Mouse (Mus musculus) gastrocnemius, postnatal 36 days (tissue): ENCODE results near the gene Fam162a. TPM values are rescaled to one million over a fixed set of nuclear protein-coding genes. Genes with fewer than 3 reads are reported as not detected.

Experiments used
- total RNA-seq, 2 experiments: library from RNA; stranded (reverse); gene quantifications; 2 replicates each; pipeline ENCODE4 v1.2.3; 2021

Gene Fam162a
- total RNA-seq, 2 experiments from 2014 or later, result 108 to 113 TPM

Other genes with a start within 250 kb of the Fam162a start
- gene Parp14, start 200.1 kb downstream of the Fam162a start, total RNA-seq, result 1 to 10 TPM; 2.8 to 4.0 TPM
- gene Parp9, start 133.1 kb downstream of the Fam162a start, total RNA-seq, result 1 to 10 TPM; 4.3 to 4.7 TPM
- 1 to 10 TPM; 3.6 to 4.6 TPM for gene Dtx3l, start 132.4 kb downstream of the Fam162a start, total RNA-seq
- gene Kpna1, start 92.8 kb downstream of the Fam162a start, total RNA-seq, result 100 to 1,000 TPM; 156 to 177 TPM
- 1 to 10 TPM; 1.2 to 1.8 TPM for gene Wdr5b, start 30.4 kb downstream of the Fam162a start, total RNA-seq
- gene Ccdc58, start 91 bp upstream of the Fam162a start, total RNA-seq, result 10 to 100 TPM; 25.5 to 28.4 TPM
- not detected for gene Csta1, start 59.6 kb upstream of the Fam162a start, total RNA-seq
- gene Stfa2l1, start 85.2 kb upstream of the Fam162a start, total RNA-seq, result not detected
- not detected for gene Gm5483, start 112.6 kb upstream of the Fam162a start, total RNA-seq
- not detected for gene Gm5416, start 138.8 kb upstream of the Fam162a start, total RNA-seq
- not detected for gene 2010005H15Rik, start 149.9 kb upstream of the Fam162a start, total RNA-seq
- gene Stfa1, start 205.4 kb upstream of the Fam162a start, total RNA-seq, result not detected